Mouse (Mus musculus) lung, postnatal 0 days (tissue): Measurements from ENCODE around the gene Usp3.

Experiments
- CTCF ChIP-seq: IDR thresholded peaks from 2 replicates; pipeline ENCODE4 v1.5.1; 2016; ENCODE audit warnings: antibody characterized with exemption, mild to moderate bottlenecking
- EP300 ChIP-seq: IDR thresholded peaks from 2 replicates; pipeline ENCODE4 v1.6.1; 2016; ENCODE audit warnings: antibody characterized with exemption, mild to moderate bottlenecking, control low read depth

GRCm38 (mm10) chr9:66562215-66562614 lies 30.7 kb downstream of the Usp3 start:
- no peak for TF ChIP-seq CTCF
- TF ChIP-seq EP300 = no peak
